In the genomic region with DNA sequence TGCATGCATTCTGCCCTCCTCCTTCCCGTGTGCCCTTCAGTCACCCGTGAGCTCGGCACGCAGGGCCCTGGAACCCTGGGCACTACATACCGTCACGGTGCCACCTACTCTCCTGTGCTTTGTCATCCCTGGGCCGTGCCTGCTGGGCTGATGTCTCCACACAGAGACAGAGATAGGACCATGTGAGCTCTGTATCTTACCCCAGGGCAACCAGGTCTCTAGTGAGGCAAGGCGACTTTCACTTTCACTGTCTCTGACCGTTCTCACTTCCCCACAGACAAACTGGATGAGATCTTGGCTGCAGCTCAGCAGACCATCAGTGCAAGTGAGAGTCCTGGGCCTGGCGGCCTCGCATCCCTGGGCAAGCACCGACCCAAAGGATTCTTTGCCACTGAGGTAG, we compare ENCODE assay signal across 14 mouse cellular contexts. TPM values are rescaled to one million over a fixed set of nuclear protein-coding genes. Genes with fewer than 3 reads are reported as not detected.
DNase-seq lines count a peak whose midpoint lies in the region; ATAC-seq and TF ChIP-seq lines count a peak whose summit lies in the region.
"Had no signal": no experiment of that assay in that cellular context is flagged by ENCODE, and none has a peak within 500 bp of the region (broad histone marks: within the 10 kb centered on the region; RNA-seq: fewer than 3 reads in every experiment).

No protein-coding gene starts in this region.

- intact Hi-C loops in gastrocnemius, adult 2 months (cut with DNase I), result no loop called here

- DNase-seq in gastrocnemius, adult 2 months, result no peak
- no peak for DNase-seq in gastrocnemius, adult 8-10 months (ENCODE audit: low spot score in 2 of 2)
- peak; percentile 20 to 44 for DNase-seq in spleen, adult 18-20 months
- DNase-seq in spleen, postnatal 4 days (ENCODE audit: low spot score in 2 of 2), result no peak
- DNase-seq in spleen, postnatal 36 days (ENCODE audit: low spot score in 2 of 2), result peak; percentile 59 to 63
- DNase-seq in testis, postnatal 14 days (ENCODE audit: low spot score), result no peak
- no peak for DNase-seq in embryo, embryonic 10 days (ENCODE audit: low spot score)
- DNase-seq: cerebellum, adult 9-10 months; gastrocnemius, postnatal 10 days; kidney, postnatal 10 days had no signal

- no peak overlapping the region for H3K27ac ChIP-seq in gastrocnemius, adult 2 months
- H3K27ac ChIP-seq: forebrain, embryonic 12.5 days; heart, embryonic 15.5 days; neural tube, embryonic 13.5 days had no signal

- peak; percentile 88 for ATAC-seq in inflammation-experienced regulatory T-cells, adult 6 months

- no peak for TF ChIP-seq CTCF in gastrocnemius, adult 2 months (IDR thresholded peaks at IDR 0.05)

- peak overlapping the region; percentile 30 for H3K4me3 ChIP-seq in gastrocnemius, adult 2 months
- H3K4me3 ChIP-seq: forebrain, embryonic 12.5 days; heart, embryonic 15.5 days; neural tube, embryonic 13.5 days had no signal

RNA-seq across cellular contexts. Expression of gene Shank1, which starts 34.6 kb away (rescaled TPM):
- total RNA-seq in gastrocnemius, adult 2 months (2021), result under 1 TPM; 0.31 to 0.59 TPM
- total RNA-seq in gastrocnemius, adult 8-10 months (2022), result under 1 TPM; 0.17 to 0.43 (median 0.34) TPM
- under 1 TPM; 0.15 to 0.62 (median 0.20) TPM for polyA plus RNA-seq in inflammation-experienced regulatory T-cells, adult 6 months (2017; shearing (Covaris generic))

RNA-seq across cellular contexts. Expression of gene Clec11a, which starts 37.9 kb away (rescaled TPM):
- total RNA-seq in gastrocnemius, adult 2 months (2021), result 1 to 10 TPM in 1 of 2 experiments, under 1 TPM in 1; 0.59 to 2.2 TPM
- 1 to 10 TPM in 2 of 4 experiments, under 1 TPM in 2; 0.53 to 1.3 (median 0.99) TPM for total RNA-seq in gastrocnemius, adult 8-10 months (2022)
- under 1 TPM; 0.28 to 0.62 (median 0.34) TPM for polyA plus RNA-seq in inflammation-experienced regulatory T-cells, adult 6 months (2017; shearing (Covaris generic))

RNA-seq across cellular contexts. Expression of gene Syt3, which starts 39.3 kb away (rescaled TPM):
- 1 to 10 TPM; 2.3 to 3.6 TPM for total RNA-seq in gastrocnemius, adult 2 months (2021)
- total RNA-seq in gastrocnemius, adult 8-10 months (2022), result 1 to 10 TPM; 3.2 to 7.0 (median 5.2) TPM
- polyA plus RNA-seq in inflammation-experienced regulatory T-cells, adult 6 months (2017; shearing (Covaris generic)), result not detected

RNA-seq across cellular contexts. Expression of gene 1700008O03Rik, which starts 41.0 kb away (rescaled TPM):
- not detected for total RNA-seq in gastrocnemius, adult 2 months (2021)
- not detected for total RNA-seq in gastrocnemius, adult 8-10 months (2022)
- polyA plus RNA-seq in inflammation-experienced regulatory T-cells, adult 6 months (2017; shearing (Covaris generic)), result not detected
- total RNA-seq: gastrocnemius, postnatal 10 days had no signal

Comparison
In these comparisons a context has a peak if more than half of its experiments do, and no peak if none do; other contexts are left out.
1. DNase-seq: peak in spleen, adult 18-20 months (2 of 2) and spleen, postnatal 36 days (2 of 2); none in gastrocnemius, adult 2 months (single experiment), gastrocnemius, adult 8-10 months (0 of 2), spleen, postnatal 4 days (0 of 2), testis, postnatal 14 days (single experiment) and embryo, embryonic 10 days (single experiment).